Mouse (Mus musculus) cerebellum, adult 11 months (tissue): ENCODE results near the gene Lime1.

Experiments used
- DNase-seq: peaks from one replicate; pipeline ENCODE4 v3.0.0; 2022

The Lime1 gene

GRCm38 (mm10) chr2:181379778-181380177 is at the start of gene Lime1:
Gene Lime1, plus strand, starts transcription at chr2:181380078.
- no peak for DNase-seq

- DNase-seq, result no peak
Observed at GRCm38 (mm10) chr2:181332542-181332941, 47.3 kb upstream of the Lime1 start.

- DNase-seq, result peak; percentile 57
Observed at GRCm38 (mm10) chr2:181334023-181334422, 45.9 kb upstream of the Lime1 start.

- DNase-seq, result peak; percentile 41
Observed at GRCm38 (mm10) chr2:181340426-181340825, 39.5 kb upstream of the Lime1 start.

- DNase-seq, result no peak
Observed at GRCm38 (mm10) chr2:181342766-181343165, 37.1 kb upstream of the Lime1 start.

- no peak for DNase-seq
Observed at GRCm38 (mm10) chr2:181356780-181357179, 23.1 kb upstream of the Lime1 start.

- no peak for DNase-seq
Observed at GRCm38 (mm10) chr2:181363946-181364345, 15.9 kb upstream of the Lime1 start.

- DNase-seq, result no peak
Observed at GRCm38 (mm10) chr2:181364487-181364859, 15.4 kb upstream of the Lime1 start.

GRCm38 (mm10) chr2:181364860-181365596 is 14.8 kb upstream of the Lime1 start, which contains the start of the genes Zgpat and Arfrp1:
Gene Zgpat, plus strand, starts transcription at chr2:181364928.
Gene Arfrp1, minus strand, starts transcription at chr2:181365404.
- peak; percentile 81 for DNase-seq

- DNase-seq, result no peak
Observed at GRCm38 (mm10) chr2:181365655-181366075, 14.2 kb upstream of the Lime1 start.

- DNase-seq, result no peak
Observed at GRCm38 (mm10) chr2:181370001-181370400, 9.9 kb upstream of the Lime1 start.

- no peak for DNase-seq
Observed at GRCm38 (mm10) chr2:181375787-181376186, 4.1 kb upstream of the Lime1 start.

- DNase-seq, result no peak
Observed at GRCm38 (mm10) chr2:181377230-181377629, 2.6 kb upstream of the Lime1 start.

GRCm38 (mm10) chr2:181378701-181379100 is 1.2 kb upstream of the Lime1 start:
- DNase-seq, result no peak

- DNase-seq, result no peak
Observed at GRCm38 (mm10) chr2:181380251-181380650, 373 bp downstream of the Lime1 start.

GRCm38 (mm10) chr2:181381107-181381506 is 1.2 kb downstream of the Lime1 start:
- DNase-seq, result no peak

GRCm38 (mm10) chr2:181381631-181382306 is 1.9 kb downstream of the Lime1 start:
- DNase-seq, result no peak

GRCm38 (mm10) chr2:181384463-181384862 is 4.6 kb downstream of the Lime1 start:
- no peak for DNase-seq

GRCm38 (mm10) chr2:181384919-181385391 is 5.1 kb downstream of the Lime1 start:
- no peak for DNase-seq

- DNase-seq, result peak; percentile 79
Observed at GRCm38 (mm10) chr2:181385885-181386284, 6.0 kb downstream of the Lime1 start.

GRCm38 (mm10) chr2:181386663-181387210 is 6.9 kb downstream of the Lime1 start:
- DNase-seq, result no peak

GRCm38 (mm10) chr2:181390136-181390870 is 10.4 kb downstream of the Lime1 start:
- peak; percentile 62 for DNase-seq

- DNase-seq, result no peak
Observed at GRCm38 (mm10) chr2:181391022-181391421, 11.1 kb downstream of the Lime1 start.
